Mouse (Mus musculus) heart, embryonic 10.5 days (tissue): ENCODE data around the gene Tyms. TPM values are rescaled to one million over a fixed set of nuclear protein-coding genes. Genes with fewer than 3 reads are reported as not detected.
"Not testable (repeated sequence)": the region's sequence is repeated elsewhere in the genome, so short reads cannot be mapped to it uniquely, and the experiment has no call there.

Experiments
- DNase-seq: peaks from one replicate; pipeline ENCODE4 v3.0.0-alpha.2; 2017; ENCODE audit warnings: low spot score
- H3K27ac ChIP-seq: fragments of 300-500 bp; sonication (generic); 2 replicates; pipeline ENCODE4 v1.5.1; 2016; ENCODE audit warnings: mild to moderate bottlenecking
- H3K27me3 ChIP-seq: fragments of 300-500 bp; sonication (generic); 2 replicates; pipeline ENCODE4 v1.6.1; 2016; ENCODE audit warnings: mild to moderate bottlenecking; ENCODE audit not compliant: poor library complexity, insufficient read depth, severe bottlenecking
- H3K36me3 ChIP-seq: fragments of 300-500 bp; sonication (generic); 2 replicates; pipeline ENCODE4 v1.6.1; 2016; ENCODE audit warnings: mild to moderate bottlenecking, moderate library complexity
- H3K4me1 ChIP-seq: fragments of 300-500 bp; sonication (generic); 2 replicates; pipeline ENCODE4 v1.6.1; 2016; ENCODE audit warnings: mild to moderate bottlenecking
- H3K4me3 ChIP-seq: fragments of 300-500 bp; sonication (generic); 2 replicates; pipeline ENCODE4 v1.5.1; 2016; ENCODE audit warnings: mild to moderate bottlenecking, moderate library complexity
- H3K9me3 ChIP-seq: fragments of 300-500 bp; sonication (generic); 2 replicates; pipeline ENCODE4 v1.6.1; 2016; ENCODE audit warnings: mild to moderate bottlenecking, moderate library complexity
- WGBS: fragments of 180-500 bp; shearing (Covaris S2); methylation state at CpG from one replicate; pipeline ENCODE4 v1.1.7; 2016; 5-methylcytosine and 5-hydroxymethylcytosine counted together
- polyA plus RNA-seq: library from polyadenylated mRNA; unstranded; fragments of >200 nt; fragmentation: Nextera tagmentation; extraction: Ambion mirVana; gene quantifications from 2 replicates; pipeline ENCODE4 v1.2.1, GENCODE M21; 2016

The Tyms gene
- polyA plus RNA-seq, 1 experiment from 2014 or later, result 286 TPM

DNA sequence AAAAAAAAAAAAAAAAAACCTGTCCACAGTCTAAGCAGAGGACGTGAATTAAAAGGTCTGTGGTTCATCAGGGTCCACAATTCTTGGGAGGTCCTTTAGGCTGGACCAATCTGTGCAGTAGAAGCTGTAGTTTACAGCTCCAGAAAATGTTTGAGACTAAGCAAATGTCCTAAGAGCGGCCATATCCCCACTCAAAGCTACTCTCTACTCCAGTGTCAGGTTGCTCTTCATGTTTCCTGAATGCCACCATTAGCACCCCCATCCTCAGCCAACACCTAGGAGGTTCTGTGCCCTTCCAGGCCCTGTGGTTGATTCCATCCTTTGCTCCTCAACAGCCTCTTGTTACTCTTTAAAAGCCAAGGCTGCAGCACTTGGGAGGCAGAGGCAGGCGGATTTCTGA, 1.0 kb downstream of the Tyms start:
- Histone ChIP-seq H3K27ac (peak overlapping the region; percentile 94), H3K36me3 (peaks cover 45% of the 10 kb centered on the region), H3K9me3 (no peaks in the 10 kb centered on the region), H3K4me3 (peak overlapping the region; percentile 77), H3K4me1 (peaks cover 3% of the 10 kb centered on the region; the same call in 1 of the 2 replicates), H3K27me3 (no peaks in the 10 kb centered on the region)
- no peak for DNase-seq
- WGBS, result 57% methylated on average over 3 of the region's 3 CpGs

DNA sequence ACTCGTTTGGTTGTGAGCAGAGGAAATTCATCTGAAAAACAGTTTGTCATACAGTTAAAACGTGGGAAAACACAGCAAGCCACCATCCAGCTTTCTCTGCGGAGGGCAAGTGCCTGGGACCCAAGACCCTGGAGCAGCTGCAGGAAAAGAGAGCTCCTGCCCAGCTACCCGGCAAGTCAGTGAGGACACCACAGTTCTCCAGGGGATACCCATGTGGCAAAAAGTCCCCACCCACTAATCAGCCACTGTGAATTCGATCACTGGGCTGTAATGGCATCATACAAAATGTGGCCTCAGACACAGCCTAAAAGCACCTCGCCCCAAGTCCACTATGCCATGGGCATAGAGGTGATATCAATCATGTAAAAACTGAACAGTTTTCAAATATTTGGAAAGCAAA, 1.7 kb downstream of the Tyms start:
- Histone ChIP-seq H3K4me1 (peaks cover 3% of the 10 kb centered on the region; the same call in 1 of the 2 replicates), H3K27me3 (no peaks in the 10 kb centered on the region), H3K9me3 (no peaks in the 10 kb centered on the region), H3K36me3 (peaks cover 52% of the 10 kb centered on the region), H3K27ac (no peak overlapping the region), H3K4me3 (peak overlapping the region; percentile 77)
- 77% methylated on average over 6 of the region's 6 CpGs for WGBS
- no peak for DNase-seq

DNA sequence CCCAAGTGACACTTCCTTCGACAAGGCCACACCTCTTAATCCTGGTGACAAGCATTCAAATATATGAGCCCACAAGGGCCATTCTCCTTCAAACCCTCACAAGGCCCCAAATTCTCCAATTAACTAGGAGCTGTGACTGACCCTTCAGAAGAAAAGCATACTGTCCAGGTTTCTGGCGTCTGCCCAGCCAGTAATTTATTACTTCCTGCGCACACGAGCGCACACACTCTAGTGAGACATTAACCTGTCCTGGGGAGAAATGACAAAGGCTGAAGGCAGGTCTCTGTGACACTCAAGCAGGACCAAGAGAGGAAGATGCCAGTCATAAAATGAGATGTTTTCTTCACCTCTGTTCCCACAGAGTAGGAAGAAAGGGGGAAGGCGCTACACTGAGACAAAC, 5.7 kb downstream of the Tyms start:
- Histone ChIP-seq H3K27me3 (no peaks in the 10 kb centered on the region), H3K9me3 (no peaks in the 10 kb centered on the region), H3K36me3 (peaks cover 90% of the 10 kb centered on the region), H3K4me3 (no peak overlapping the region), H3K27ac (no peak overlapping the region), H3K4me1 (peaks cover 3% of the 10 kb centered on the region; the same call in 1 of the 2 replicates)
- no peak for DNase-seq
- 81% methylated on average over 6 of the region's 6 CpGs for WGBS

DNA sequence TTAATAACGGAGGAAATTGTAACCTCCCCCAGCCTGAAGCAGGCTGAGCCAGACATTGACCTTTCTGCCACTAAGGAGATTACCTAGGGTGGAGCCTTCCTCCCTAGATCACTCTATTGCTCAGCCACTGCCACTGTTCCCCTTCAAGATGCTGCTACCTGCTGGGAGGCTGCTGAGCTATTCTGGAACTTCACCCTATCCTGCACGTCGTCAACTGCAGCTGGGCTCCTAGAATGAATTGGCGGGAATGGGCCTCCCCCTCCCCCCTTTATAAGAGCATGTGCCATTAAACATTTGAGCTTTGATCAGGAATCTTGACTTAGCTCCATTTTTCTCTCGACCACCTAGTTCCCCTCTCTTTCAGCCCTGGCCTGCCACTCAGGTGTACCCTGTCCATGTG, 13.8 kb downstream of the Tyms start:
- H3K4me1 ChIP-seq, H3K9me3 ChIP-seq, H3K4me3 ChIP-seq, H3K27me3 ChIP-seq, H3K27ac ChIP-seq: not testable (repeated sequence)
- 78% methylated on average over 5 of the region's 5 CpGs for WGBS
- peak; percentile 59 for DNase-seq
- H3K36me3 ChIP-seq, result peaks cover 57% of the 10 kb centered on the region

DNA sequence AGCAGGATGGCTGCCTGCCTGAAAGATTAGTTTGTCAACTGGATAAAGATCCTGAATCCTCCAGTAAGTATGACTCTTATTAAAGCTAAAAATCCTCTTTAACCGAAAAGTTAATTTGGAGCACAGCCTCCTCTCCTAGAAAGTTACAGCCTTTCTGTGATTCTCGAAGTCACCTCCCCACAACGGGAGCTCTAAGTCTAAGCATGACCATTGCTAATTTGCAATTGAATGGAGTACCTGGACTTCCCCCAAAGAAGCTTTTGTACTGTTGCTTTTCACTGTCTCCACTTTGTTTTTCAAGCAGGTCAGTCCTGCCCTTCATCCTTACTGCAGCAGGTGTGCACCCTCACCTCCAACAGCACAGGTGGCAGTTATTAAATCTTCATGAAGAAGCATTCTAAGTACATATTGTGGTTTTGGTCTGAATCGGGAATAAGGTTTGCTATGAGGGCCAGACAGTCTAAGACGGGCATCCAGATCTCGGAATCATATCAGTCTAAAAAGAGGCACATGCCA, 15.1 kb downstream of the Tyms start:
- no peaks in the 10 kb centered on the region for H3K4me1 ChIP-seq
- H3K9me3 ChIP-seq, result no peaks in the 10 kb centered on the region
- no peaks in the 10 kb centered on the region for H3K27me3 ChIP-seq
- WGBS, result 90% methylated on average over 6 of the region's 6 CpGs
- H3K27ac ChIP-seq, result no peak overlapping the region
- DNase-seq, result no peak
- H3K36me3 ChIP-seq, result peaks cover 44% of the 10 kb centered on the region
- no peak overlapping the region for H3K4me3 ChIP-seq

DNA sequence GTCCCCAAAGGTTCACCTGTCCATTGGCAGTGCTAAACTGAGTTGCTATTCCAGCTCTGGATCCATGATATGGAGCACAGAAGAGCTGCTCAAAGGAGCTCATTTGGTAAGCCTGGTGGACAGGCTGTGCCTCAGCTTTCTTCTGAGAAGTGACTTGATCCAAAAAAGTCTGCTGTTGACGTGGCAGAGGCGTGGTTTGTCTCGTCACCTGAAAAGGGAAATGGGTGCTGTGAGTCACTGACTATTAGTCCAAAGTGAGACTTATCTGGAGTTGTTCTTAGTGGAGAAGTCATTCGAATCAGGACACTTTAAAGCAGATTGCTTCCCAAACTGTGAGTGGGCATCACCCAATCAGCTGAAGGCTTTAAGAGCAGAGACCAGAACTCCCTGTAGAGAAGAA, 33.6 kb downstream of the Tyms start:
- DNase-seq, H3K4me3 ChIP-seq, H3K9me3 ChIP-seq, H3K27ac ChIP-seq, H3K36me3 ChIP-seq, H3K4me1 ChIP-seq, H3K27me3 ChIP-seq: not testable (repeated sequence)
- WGBS, result 59% methylated on average over 4 of the region's 4 CpGs

DNA sequence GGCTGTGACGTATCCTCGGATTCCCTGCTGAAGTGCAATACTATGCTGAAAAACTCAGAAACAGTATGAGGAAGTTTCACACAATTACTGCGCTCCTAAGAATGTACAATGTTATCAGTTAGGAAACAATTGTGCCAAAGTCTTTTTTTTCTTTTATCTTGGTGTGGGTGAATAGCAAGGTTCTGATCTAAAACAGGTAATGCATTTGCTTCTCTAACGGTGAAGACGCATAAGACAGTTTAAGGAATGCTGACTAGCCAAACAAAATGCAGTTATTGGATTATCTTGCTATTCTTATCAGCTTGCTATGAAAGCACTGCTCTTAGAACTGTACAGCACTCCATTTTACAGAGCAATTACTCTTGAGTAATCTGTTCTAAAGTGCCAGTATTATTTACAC, 34.1 kb downstream of the Tyms start:
- H3K27ac ChIP-seq, DNase-seq, H3K9me3 ChIP-seq, H3K27me3 ChIP-seq, H3K4me3 ChIP-seq, H3K36me3 ChIP-seq, H3K4me1 ChIP-seq: not testable (repeated sequence)
- WGBS, result 73% methylated on average over 5 of the region's 5 CpGs

DNA sequence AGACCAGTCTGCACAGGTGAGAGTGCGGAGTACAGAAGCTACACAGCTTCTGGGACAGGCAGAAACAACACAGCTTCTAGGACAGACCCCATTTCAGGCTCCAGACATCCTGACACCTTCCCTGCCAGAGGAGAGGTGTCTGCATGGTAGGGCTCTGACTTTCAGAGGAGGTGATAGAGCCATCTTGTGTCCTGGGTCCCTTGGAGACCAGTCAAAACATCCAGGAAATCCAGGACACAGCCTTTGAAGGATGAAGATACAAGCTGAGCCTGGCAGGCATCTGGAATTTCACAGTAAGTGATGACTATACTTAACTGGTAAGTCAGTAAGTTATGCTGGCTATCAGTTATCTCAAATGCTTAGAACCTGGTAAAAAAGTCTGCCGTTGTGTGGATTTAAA, 36.3 kb downstream of the Tyms start:
- not testable (repeated sequence) for H3K27me3 ChIP-seq, H3K4me3 ChIP-seq, H3K4me1 ChIP-seq, H3K9me3 ChIP-seq, H3K36me3 ChIP-seq, H3K27ac ChIP-seq
- DNase-seq, result peak; percentile 74
- WGBS, result 69% methylated on average over 2 of the region's 2 CpGs

DNA sequence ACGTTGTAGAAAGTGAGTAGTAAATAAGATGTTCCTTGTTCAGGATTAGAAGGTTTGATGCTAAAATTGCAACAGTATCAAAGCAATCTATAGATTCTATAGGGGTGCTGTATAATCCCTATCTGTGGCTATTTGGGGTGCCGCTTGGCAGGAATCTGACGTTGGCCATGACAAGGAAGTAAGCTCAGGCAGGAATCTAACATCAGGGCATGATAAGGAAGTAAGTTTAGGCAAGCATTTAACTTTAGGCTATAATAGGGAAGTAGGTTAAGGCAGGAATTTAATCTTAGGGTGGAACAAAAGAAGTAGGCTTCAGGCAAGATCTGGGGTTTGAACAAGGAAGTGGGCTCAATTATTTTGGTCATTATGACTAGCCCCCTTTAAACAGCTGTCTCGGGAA, 37.6 kb downstream of the Tyms start:
- H3K27me3 ChIP-seq, H3K4me3 ChIP-seq, H3K36me3 ChIP-seq, H3K27ac ChIP-seq, DNase-seq, H3K4me1 ChIP-seq, H3K9me3 ChIP-seq: not testable (repeated sequence)
- 83% methylated on average over 4 of the region's 4 CpGs for WGBS

DNA sequence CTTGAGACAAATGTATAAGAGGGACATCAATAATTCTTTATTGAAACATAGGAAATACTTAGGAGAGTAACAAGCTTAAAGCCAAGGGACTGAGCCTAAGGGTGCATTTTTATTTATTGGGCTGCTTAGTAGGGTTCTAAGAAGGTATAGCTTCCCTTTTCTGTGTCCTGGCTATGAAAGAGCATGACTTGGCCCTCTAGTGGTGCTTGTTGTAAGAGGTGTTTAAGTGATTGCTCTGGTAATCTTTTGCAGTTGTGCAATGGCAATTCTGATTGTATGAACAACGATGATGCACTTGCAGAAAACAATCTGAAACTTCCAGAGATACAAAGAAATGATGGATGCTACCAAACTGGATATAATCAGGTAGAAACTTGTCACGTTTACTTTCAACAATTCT, 58.8 kb downstream of the Tyms start:
- no peak overlapping the region for H3K27ac ChIP-seq
- H3K4me1 ChIP-seq, result no peaks in the 10 kb centered on the region
- H3K4me3 ChIP-seq, result no peak overlapping the region
- H3K9me3 ChIP-seq, result no peaks in the 10 kb centered on the region
- 54% methylated on average over 2 of the region's 2 CpGs for WGBS
- H3K27me3 ChIP-seq, result no peaks in the 10 kb centered on the region
- no peak for DNase-seq
- no peaks in the 10 kb centered on the region for H3K36me3 ChIP-seq

DNA sequence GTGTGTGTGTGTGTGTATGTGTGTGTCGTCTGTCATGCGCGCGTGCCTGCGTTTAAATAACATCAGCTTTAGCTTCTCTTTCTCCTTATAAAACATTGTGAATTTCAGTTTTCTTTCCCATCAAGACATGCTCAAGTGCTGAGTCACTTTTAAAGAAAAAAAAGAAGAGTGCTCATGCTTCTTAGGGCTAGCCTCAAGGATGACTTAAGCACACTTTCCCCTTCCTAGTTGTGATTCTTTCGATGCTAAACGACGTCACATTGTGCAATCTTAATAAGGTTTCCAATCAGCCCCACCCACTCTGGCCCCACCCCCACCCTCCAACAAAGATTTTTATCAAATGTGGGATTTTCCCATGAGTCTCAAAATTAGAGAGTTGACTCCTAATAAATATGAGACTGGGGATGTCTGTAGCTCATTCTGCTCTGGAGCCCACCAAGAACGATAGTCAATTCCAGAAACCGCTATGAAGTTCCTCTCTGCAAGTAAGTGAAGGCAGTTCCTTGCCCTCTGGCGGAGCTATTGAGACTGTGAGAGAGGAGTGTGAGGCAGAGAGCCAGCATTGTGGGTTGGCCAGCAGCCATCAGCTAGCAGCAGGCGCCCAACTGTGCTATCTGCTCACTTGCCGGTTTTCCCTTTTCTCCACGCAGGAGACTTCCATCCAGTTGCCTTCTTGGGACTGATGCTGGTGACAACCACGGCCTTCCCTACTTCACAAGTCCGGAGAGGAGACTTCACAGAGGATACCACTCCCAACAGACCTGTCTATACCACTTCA, 60.5 kb downstream of the Tyms start, which contains the start of gene Il6:
TSS of gene Il6 (plus strand) at position 389 of the 778 bp plus-strand sequence.
- Histone ChIP-seq H3K9me3 (no peaks in the 10 kb centered on the region), H3K4me3 (no peak within 1 kb of the TSS), H3K36me3 (no peaks in the 10 kb centered on the region), H3K27me3 (no peaks in the 10 kb centered on the region), H3K27ac (no peak within 1 kb of the TSS), H3K4me1 (peaks cover 8% of the 10 kb centered on the region)
- 54% methylated on average over 16 of the region's 16 CpGs for WGBS
- DNase-seq, result peak; percentile 75
